Mouse (Mus musculus): Measurements from ENCODE around the gene Ralgps1. TPM values are rescaled to one million over a fixed set of nuclear protein-coding genes. Genes with fewer than 3 reads are reported as not detected.
A peak's percentile ranks its signal among the peaks of the same experiment; 100 is the strongest.

Ralgps1 gene
- polyA plus RNA-seq, 1 experiment from 2014 or later, result 53.1 TPM

DNA sequence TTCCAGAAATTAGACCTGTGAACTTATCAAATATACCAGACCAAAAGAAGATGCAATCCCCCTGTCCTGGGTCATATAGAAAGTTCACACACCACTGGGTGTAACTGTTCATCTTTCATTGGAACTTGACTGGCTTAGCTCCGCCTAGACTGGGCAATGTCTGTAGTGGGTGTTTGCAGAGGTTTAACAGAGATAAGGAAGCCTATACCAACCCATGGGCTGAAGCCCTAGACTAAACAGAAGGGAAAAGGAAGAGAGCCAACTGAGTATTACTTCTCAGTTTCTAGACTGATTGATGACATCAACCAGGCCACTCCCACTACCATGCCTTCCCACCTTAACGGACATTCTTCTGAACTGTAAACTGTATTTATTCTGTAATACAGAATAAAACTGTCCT lies 79.2 kb downstream of the Ralgps1 start:
- H3K4me1 ChIP-seq, result 0 out of 2 replicates have a peak, but pooled peaks cover 6% of the 10 kb centered on the region
- no peak overlapping the region for H3K27ac ChIP-seq
- peaks cover 8% of the 10 kb centered on the region; the same call in 1 of the 2 replicates for H3K9me3 ChIP-seq
- no peak overlapping the region for H3K9ac ChIP-seq
- no peak overlapping the region for H3K4me2 ChIP-seq
- peaks cover 18% of the 10 kb centered on the region for H3K36me3 ChIP-seq (replicated peaks)
- WGBS, result 96% methylated on average over 2 of the region's 2 CpGs
- H3K4me3 ChIP-seq, result no peak overlapping the region
- ATAC-seq (replicated peaks), result no peak
- no peaks in the 10 kb centered on the region for H3K27me3 ChIP-seq (replicated peaks)

DNA sequence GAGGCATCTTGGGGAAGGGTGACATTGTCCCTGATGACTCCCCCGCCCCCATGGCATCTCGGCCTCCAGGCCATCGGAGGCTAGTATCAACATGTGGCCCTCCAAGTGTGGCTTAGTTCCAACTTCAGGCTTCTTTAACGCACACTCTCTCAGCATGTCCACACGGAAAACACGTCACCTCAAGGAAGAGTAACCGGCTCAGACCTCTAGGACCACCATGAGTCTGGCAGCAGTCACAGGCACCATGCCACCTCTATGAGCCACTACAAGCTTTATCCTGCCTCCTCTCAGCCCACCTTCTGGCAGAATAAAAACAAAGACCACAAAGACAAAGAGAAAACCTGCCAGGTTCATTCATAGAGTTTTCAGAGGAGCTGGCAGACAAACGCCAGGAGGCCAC lies 80.8 kb downstream of the Ralgps1 start:
- no peak for ATAC-seq (replicated peaks)
- no peak overlapping the region for H3K9ac ChIP-seq
- no peak overlapping the region for H3K4me3 ChIP-seq
- H3K4me1 ChIP-seq, result 0 out of 2 replicates have a peak, but pooled peaks cover 6% of the 10 kb centered on the region
- H3K27me3 ChIP-seq (replicated peaks), result no peaks in the 10 kb centered on the region
- WGBS, result 83% methylated on average over 8 of the region's 8 CpGs
- peaks cover 15% of the 10 kb centered on the region for H3K36me3 ChIP-seq (replicated peaks)
- H3K27ac ChIP-seq, result no peak overlapping the region
- H3K4me2 ChIP-seq, result no peak overlapping the region
- peaks cover 8% of the 10 kb centered on the region; the same call in 1 of the 2 replicates for H3K9me3 ChIP-seq

DNA sequence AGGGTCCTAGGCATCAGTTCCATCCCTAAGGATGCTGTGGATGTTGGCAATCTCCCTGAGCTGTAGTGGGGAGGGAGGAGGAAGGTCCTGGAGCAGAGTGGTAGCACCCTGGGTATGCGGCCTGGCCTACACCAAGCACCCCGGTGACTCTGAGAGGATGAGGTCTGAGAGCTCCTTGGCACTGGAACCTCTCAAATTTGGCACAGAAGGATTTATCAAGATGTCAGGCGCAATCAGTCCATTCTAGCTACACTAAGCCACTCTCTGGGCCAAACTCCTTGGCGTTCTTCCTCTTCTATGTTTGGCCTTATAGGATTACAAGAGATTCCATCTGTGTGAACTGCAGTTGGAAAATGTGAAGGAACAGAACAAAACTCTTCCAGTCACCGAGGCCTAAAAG lies 82.4 kb downstream of the Ralgps1 start:
- Histone ChIP-seq H3K9me3 (peaks cover 8% of the 10 kb centered on the region; the same call in 1 of the 2 replicates), H3K4me3 (no peak overlapping the region), H3K4me1 (0 out of 2 replicates have a peak, but pooled peaks cover 6% of the 10 kb centered on the region), H3K27me3 (replicated peaks) (no peaks in the 10 kb centered on the region), H3K4me2 (no peak overlapping the region), H3K27ac (no peak overlapping the region), H3K36me3 (replicated peaks) (peaks cover 20% of the 10 kb centered on the region), H3K9ac (no peak overlapping the region)
- 86% methylated on average over 5 of the region's 5 CpGs for WGBS
- no peak for ATAC-seq (replicated peaks)

GRCm38 (mm10) chr2:33283674-33284073 lies 87.6 kb downstream of the Ralgps1 start:
- H3K4me2 ChIP-seq, result no peak overlapping the region
- H3K36me3 ChIP-seq (replicated peaks), result peaks cover 18% of the 10 kb centered on the region; the same call in 1 of the 2 replicates
- H3K4me1 ChIP-seq, result no peaks in the 10 kb centered on the region
- WGBS, result 86% methylated on average over 2 of the region's 2 CpGs
- no peak overlapping the region for H3K4me3 ChIP-seq
- no peaks in the 10 kb centered on the region for H3K27me3 ChIP-seq (replicated peaks)
- H3K9ac ChIP-seq, result no peak overlapping the region
- no peak for ATAC-seq (replicated peaks)
- peaks cover 8% of the 10 kb centered on the region; the same call in 1 of the 2 replicates for H3K9me3 ChIP-seq
- no peak overlapping the region for H3K27ac ChIP-seq

DNA sequence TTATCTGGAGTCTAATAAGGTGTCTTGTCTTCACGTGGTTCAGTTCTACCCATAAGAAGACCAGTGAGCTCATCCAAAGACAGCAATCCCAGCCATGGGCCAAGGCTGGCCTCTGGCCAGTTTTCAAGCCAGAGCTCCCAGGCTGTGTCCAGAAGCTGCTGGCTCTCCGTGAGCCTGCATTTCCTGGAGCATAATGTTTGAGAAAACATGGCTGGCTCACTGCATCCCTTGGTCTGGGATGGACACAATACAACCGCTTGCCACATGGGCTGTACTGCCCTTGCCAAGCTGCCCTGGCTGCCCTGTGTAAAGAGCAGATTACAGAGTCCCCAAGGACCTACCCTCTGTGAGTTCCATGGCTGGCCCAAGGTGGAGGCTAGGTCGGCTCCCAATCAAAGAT lies 88.4 kb downstream of the Ralgps1 start:
- Histone ChIP-seq H3K4me1 (no peaks in the 10 kb centered on the region), H3K9ac (no peak overlapping the region), H3K27ac (no peak overlapping the region), H3K27me3 (replicated peaks) (no peaks in the 10 kb centered on the region), H3K36me3 (replicated peaks) (peaks cover 12% of the 10 kb centered on the region; the same call in 1 of the 2 replicates), H3K9me3 (peaks cover 6% of the 10 kb centered on the region; the same call in 1 of the 2 replicates), H3K4me3 (no peak overlapping the region), H3K4me2 (no peak overlapping the region)
- 72% methylated on average over 4 of the region's 4 CpGs for WGBS
- 0 out of 2 replicates have a peak, but pooled peaks have one; percentile 39 for ATAC-seq (replicated peaks)

- H3K4me3 ChIP-seq, result no peak overlapping the region
- no peak overlapping the region for H3K27ac ChIP-seq
- H3K36me3 ChIP-seq (replicated peaks), result 0 out of 2 replicates have a peak, but pooled peaks cover 6% of the 10 kb centered on the region
- no peak for ATAC-seq (replicated peaks)
- H3K4me1 ChIP-seq, result no peaks in the 10 kb centered on the region
- WGBS, result 88% methylated on average over 5 of the region's 5 CpGs
- H3K4me2 ChIP-seq, result no peak overlapping the region
- H3K9ac ChIP-seq, result no peak overlapping the region
- no peaks in the 10 kb centered on the region for H3K9me3 ChIP-seq
- no peaks in the 10 kb centered on the region for H3K27me3 ChIP-seq (replicated peaks)
These were observed 89.5 kb downstream of the Ralgps1 start for GRCm38 (mm10) chr2:33281807-33282206.

GRCm38 (mm10) chr2:33280525-33280924 lies 90.8 kb downstream of the Ralgps1 start:
- no peaks in the 10 kb centered on the region for H3K4me1 ChIP-seq
- no peak overlapping the region for H3K9ac ChIP-seq
- no peak overlapping the region for H3K27ac ChIP-seq
- H3K36me3 ChIP-seq (replicated peaks), result 0 out of 2 replicates have a peak, but pooled peaks cover 6% of the 10 kb centered on the region
- 82% methylated on average over 2 of the region's 2 CpGs for WGBS
- H3K4me3 ChIP-seq, result no peak overlapping the region
- H3K4me2 ChIP-seq, result no peak overlapping the region
- no peaks in the 10 kb centered on the region for H3K27me3 ChIP-seq (replicated peaks)
- no peak for ATAC-seq (replicated peaks)
- no peaks in the 10 kb centered on the region for H3K9me3 ChIP-seq

- Histone ChIP-seq H3K9me3 (no peaks in the 10 kb centered on the region), H3K4me1 (no peaks in the 10 kb centered on the region), H3K4me3 (no peak overlapping the region), H3K27me3 (replicated peaks) (no peaks in the 10 kb centered on the region), H3K4me2 (no peak overlapping the region), H3K36me3 (replicated peaks) (0 out of 2 replicates have a peak, but pooled peaks cover 6% of the 10 kb centered on the region), H3K27ac (no peak overlapping the region), H3K9ac (no peak overlapping the region)
- WGBS, result 89% methylated on average over 10 of the region's 10 CpGs
- ATAC-seq (replicated peaks), result no peak
These were observed 91.5 kb downstream of the Ralgps1 start for GRCm38 (mm10) chr2:33279758-33280157.

GRCm38 (mm10) chr2:33274719-33275490 lies 96.4 kb downstream of the Ralgps1 start:
- Histone ChIP-seq H3K9me3 (no peaks in the 10 kb centered on the region), H3K4me3 (no peak overlapping the region), H3K36me3 (replicated peaks) (peaks cover 4% of the 10 kb centered on the region; the same call in 1 of the 2 replicates), H3K27me3 (replicated peaks) (no peaks in the 10 kb centered on the region), H3K9ac (no peak overlapping the region), H3K4me2 (no peak overlapping the region), H3K27ac (no peak overlapping the region), H3K4me1 (no peaks in the 10 kb centered on the region)
- 84% methylated on average over 12 of the region's 12 CpGs for WGBS
- no peak for ATAC-seq (replicated peaks)

DNA sequence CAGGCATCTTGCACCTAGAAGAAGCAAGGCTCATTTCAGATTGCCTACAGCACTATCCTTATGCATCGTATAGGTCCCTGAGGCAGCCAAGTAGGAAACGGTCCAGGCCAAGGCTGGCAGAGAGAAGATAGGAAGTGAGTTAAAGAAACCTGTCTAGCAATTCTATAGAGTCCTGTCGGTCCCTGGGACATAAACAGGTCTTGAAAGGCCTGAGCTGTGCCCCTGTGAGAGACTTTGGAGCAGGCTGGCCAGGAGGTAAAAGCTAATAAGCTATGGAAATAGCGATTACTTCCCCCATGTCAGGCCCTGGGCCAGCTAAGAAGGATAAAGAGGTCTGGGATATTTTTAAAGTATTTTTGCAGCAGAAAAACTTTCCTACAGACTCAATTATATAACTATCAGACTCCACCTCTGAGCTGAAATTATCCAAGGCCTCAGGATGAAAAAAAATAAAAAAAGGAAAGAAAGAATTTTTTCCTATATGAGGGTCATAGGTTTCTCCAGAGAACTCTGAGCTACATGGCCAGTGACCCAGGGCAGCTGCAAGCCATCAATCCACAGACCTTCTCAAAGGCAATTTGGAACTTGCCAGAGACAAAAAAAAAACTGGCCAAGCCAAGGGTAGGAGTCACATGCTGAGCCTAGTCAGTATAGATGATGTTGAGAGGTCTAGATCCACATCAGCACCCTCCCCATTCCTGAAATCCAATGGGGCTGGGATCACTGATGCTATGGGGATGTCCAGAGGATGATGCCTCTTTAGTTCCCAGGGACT lies 98.4 kb downstream of the Ralgps1 start:
- H3K4me2 ChIP-seq, result no peak overlapping the region
- no peak overlapping the region for H3K4me3 ChIP-seq
- no peaks in the 10 kb centered on the region for H3K9me3 ChIP-seq
- H3K27ac ChIP-seq, result no peak overlapping the region
- H3K4me1 ChIP-seq, result 0 out of 2 replicates have a peak, but pooled peaks cover 2% of the 10 kb centered on the region
- WGBS, result 79% methylated on average over 4 of the region's 4 CpGs
- peaks cover 4% of the 10 kb centered on the region; the same call in 1 of the 2 replicates for H3K36me3 ChIP-seq (replicated peaks)
- ATAC-seq (replicated peaks), result no peak
- H3K27me3 ChIP-seq (replicated peaks), result no peaks in the 10 kb centered on the region
- H3K9ac ChIP-seq, result no peak overlapping the region

GRCm38 (mm10) chr2:33271511-33271910 lies 99.8 kb downstream of the Ralgps1 start:
- Histone ChIP-seq H3K4me1 (peaks cover 6% of the 10 kb centered on the region; the same call in 1 of the 2 replicates), H3K9ac (no peak overlapping the region), H3K9me3 (no peaks in the 10 kb centered on the region), H3K27me3 (replicated peaks) (no peaks in the 10 kb centered on the region), H3K4me2 (no peak overlapping the region), H3K27ac (no peak overlapping the region), H3K36me3 (replicated peaks) (peaks cover 4% of the 10 kb centered on the region; the same call in 1 of the 2 replicates), H3K4me3 (no peak overlapping the region)
- WGBS, result 61% methylated on average over 1 of the region's 1 CpGs
- ATAC-seq (replicated peaks), result no peak

- Histone ChIP-seq H3K27ac (no peak overlapping the region), H3K27me3 (replicated peaks) (no peaks in the 10 kb centered on the region), H3K9ac (no peak overlapping the region), H3K4me2 (no peak overlapping the region), H3K4me3 (no peak overlapping the region), H3K36me3 (replicated peaks) (peaks cover 4% of the 10 kb centered on the region; the same call in 1 of the 2 replicates), H3K4me1 (peaks cover 6% of the 10 kb centered on the region; the same call in 1 of the 2 replicates), H3K9me3 (no peaks in the 10 kb centered on the region)
- ATAC-seq (replicated peaks), result no peak
- WGBS, result 92% methylated on average over 2 of the region's 2 CpGs
These were observed 100.7 kb downstream of the Ralgps1 start for GRCm38 (mm10) chr2:33270569-33270968.
